Mouse (Mus musculus) heart, adult 18-20 months (tissue): ENCODE results near the gene Plp2. TPM values are rescaled to one million over a fixed set of nuclear protein-coding genes. Genes with fewer than 3 reads are reported as not detected.
A peak's percentile ranks its signal among the peaks of the same experiment; 100 is the strongest.

ENCODE experiments used
- DNase-seq, 2 experiments: peaks; one replicate each; pipeline ENCODE4 v3.0.0; 2021 to 2022; ENCODE audit warnings: mixed read lengths in 1 of 2
- total RNA-seq, 2 experiments: library from RNA; stranded (reverse); gene quantifications; 2 replicates each; pipeline ENCODE4 v1.2.3; 2021

The Plp2 gene
- total RNA-seq, 2 experiments from 2014 or later = 41.3 to 57.6 TPM

GRCm38 (mm10) chrX:7662936-7663335 is 8.3 kb downstream of the Plp2 start:
- no peak for DNase-seq

GRCm38 (mm10) chrX:7661086-7661485 is 10.1 kb downstream of the Plp2 start:
- peak in 1 of 2 experiments; percentile 35 for DNase-seq

GRCm38 (mm10) chrX:7658785-7659589 is 12.2 kb downstream of the Plp2 start:
- DNase-seq = peak; percentile 54 to 76

- DNase-seq = peak; percentile 73 to 82
Measured at GRCm38 (mm10) chrX:7658031-7658784, 13.0 kb downstream of the Plp2 start.

GRCm38 (mm10) chrX:7657221-7657639 is 14.0 kb downstream of the Plp2 start, which contains the start of gene Prickle3:
Gene Prickle3, plus strand, starts transcription at chrX:7657260.
- DNase-seq = peak; percentile 83 to 86

GRCm38 (mm10) chrX:7648671-7649304 is 22.4 kb downstream of the Plp2 start:
- DNase-seq = peak; percentile 85 to 92

- peak; percentile 67 to 90 for DNase-seq
Measured at GRCm38 (mm10) chrX:7645349-7645748, 25.8 kb downstream of the Plp2 start.

- DNase-seq = no peak
Measured at GRCm38 (mm10) chrX:7640785-7641184, 30.4 kb downstream of the Plp2 start.

GRCm38 (mm10) chrX:7639536-7640325 is 31.5 kb downstream of the Plp2 start:
- DNase-seq = no peak

GRCm38 (mm10) chrX:7638401-7639091 is 32.6 kb downstream of the Plp2 start, which contains the start of gene Syp:
Gene Syp, plus strand, starts transcription at chrX:7638471.
- peak; percentile 66 to 75 for DNase-seq

- DNase-seq = no peak
Measured at GRCm38 (mm10) chrX:7635101-7635500, 36.1 kb downstream of the Plp2 start.

- no peak for DNase-seq
Measured at GRCm38 (mm10) chrX:7632560-7632959, 38.6 kb downstream of the Plp2 start.

Other genes starting within 250 kb of the Plp2 start
- gene Foxp3, start 97.7 kb downstream of the Plp2 start, total RNA-seq = under 1 TPM in 1 of 2 experiments, not detected in 1; 0.28 TPM
- gene Ppp1r3f, start 97.1 kb downstream of the Plp2 start, total RNA-seq = 1 to 10 TPM; 3.6 to 4.5 TPM
- 10 to 100 TPM; 10.5 to 12.5 TPM for gene Ccdc22, start 65.9 kb downstream of the Plp2 start, total RNA-seq
- gene Cacna1f, start 64.3 kb downstream of the Plp2 start, total RNA-seq = not detected
- gene Syp, start 32.9 kb downstream of the Plp2 start, total RNA-seq = 1 to 10 TPM; 2.2 to 4.1 TPM
- gene Prickle3, start 14.1 kb downstream of the Plp2 start, total RNA-seq = 10 to 100 TPM; 21.1 to 21.5 TPM
- 10 to 100 TPM; 25.2 to 27.9 TPM for gene Magix, start 9.9 kb upstream of the Plp2 start, total RNA-seq
- 10 to 100 TPM; 17.8 to 20.1 TPM for gene Gpkow, start 25.7 kb upstream of the Plp2 start, total RNA-seq
- gene Wdr45, start 42.9 kb upstream of the Plp2 start, total RNA-seq = 10 to 100 TPM; 29.9 to 51.4 TPM
- gene Gm45208, start 50.9 kb upstream of the Plp2 start, total RNA-seq = not detected
- gene Praf2, start 57.0 kb upstream of the Plp2 start, total RNA-seq = 1 to 10 TPM; 5.1 to 5.3 TPM
- under 1 TPM; 0.59 to 0.67 TPM for gene Ccdc120, start 79.5 kb upstream of the Plp2 start, total RNA-seq
- 10 to 100 TPM; 12.6 to 13.0 TPM for gene Tfe3, start 91.2 kb upstream of the Plp2 start, total RNA-seq
- gene Gripap1, start 118.4 kb upstream of the Plp2 start, total RNA-seq = 10 to 100 TPM; 20.5 to 22.9 TPM
- gene Kcnd1, start 150.9 kb upstream of the Plp2 start, total RNA-seq = under 1 TPM; 0.15 to 0.57 TPM
- gene Otud5, start 170.0 kb upstream of the Plp2 start, total RNA-seq = 10 to 100 TPM; 19.3 to 23.4 TPM
- gene Pim2, start 206.9 kb upstream of the Plp2 start, total RNA-seq = 1 to 10 TPM; 2.2 to 4.3 TPM
- 10 to 100 TPM; 10.6 to 17.3 TPM for gene Slc35a2, start 212.6 kb upstream of the Plp2 start, total RNA-seq
- 10 to 100 TPM; 21.3 to 23.5 TPM for gene Pqbp1, start 227.9 kb upstream of the Plp2 start, total RNA-seq
- gene Timm17b, start 228.0 kb upstream of the Plp2 start, total RNA-seq = 10 to 100 TPM; 47.2 to 49.7 TPM
- not detected for gene Gm10491, start 236.4 kb upstream of the Plp2 start, total RNA-seq
- not detected for gene Gm10490, start 238.2 kb upstream of the Plp2 start, total RNA-seq
- gene Pcsk1n, start 248.4 kb upstream of the Plp2 start, total RNA-seq = under 1 TPM in 1 of 2 experiments, not detected in 1; 0.12 TPM